Mouse (Mus musculus) hindbrain, embryonic 16.5 days (tissue): ENCODE results near the gene Ppp1r3e. TPM values are rescaled to one million over a fixed set of nuclear protein-coding genes. Genes with fewer than 3 reads are reported as not detected.

Experiments
- ATAC-seq: fragments of 200-750 bp; cut with Nextera tagmentation; 2 replicates; pipeline ENCODE4 v1.8.0; 2017; ENCODE audit warnings: moderate TSS enrichment, moderate library complexity
- H3K27ac ChIP-seq: fragments of 300-500 bp; sonication (generic); 2 replicates; pipeline ENCODE4 v1.5.1; 2014; ENCODE audit warnings: low read depth, mild to moderate bottlenecking, control low read depth, low read length, moderate library complexity
- H3K27me3 ChIP-seq: fragments of 300-500 bp; sonication (generic); replicated peaks from 2 replicates; pipeline ENCODE4 v1.6.1; 2014; ENCODE audit warnings: low read length; ENCODE audit not compliant: control insufficient read depth, insufficient read depth
- H3K36me3 ChIP-seq: fragments of 300-500 bp; sonication (generic); 2 replicates; pipeline ENCODE4 v1.6.1; 2014; ENCODE audit warnings: mild to moderate bottlenecking, low read length, moderate library complexity, mixed read lengths; ENCODE audit not compliant: control insufficient read depth, insufficient read depth
- H3K4me1 ChIP-seq: fragments of 300-500 bp; sonication (generic); 2 replicates; pipeline ENCODE4 v1.6.1; 2014; ENCODE audit warnings: low read depth, low read length; ENCODE audit not compliant: control insufficient read depth, insufficient read depth
- H3K4me2 ChIP-seq: fragments of 300-500 bp; sonication (generic); 2 replicates; pipeline ENCODE4 v1.6.1; 2014; ENCODE audit warnings: mild to moderate bottlenecking, low read length, control low read depth, moderate library complexity
- H3K4me3 ChIP-seq: fragments of 300-500 bp; sonication (generic); 2 replicates; pipeline ENCODE4 v1.5.1; 2014; ENCODE audit warnings: mild to moderate bottlenecking, low read length, control low read depth, moderate library complexity
- H3K9ac ChIP-seq: fragments of 300-500 bp; sonication (generic); 2 replicates; pipeline ENCODE4 v1.6.1; 2014; ENCODE audit warnings: low read depth, mild to moderate bottlenecking, control low read depth, low read length, moderate library complexity
- H3K9me3 ChIP-seq: fragments of 300-500 bp; sonication (generic); 2 replicates; pipeline ENCODE4 v1.6.1; 2014; ENCODE audit warnings: mild to moderate bottlenecking, low read length, moderate library complexity; ENCODE audit not compliant: control insufficient read depth
- WGBS: fragments of 180-500 bp; shearing (Covaris S2); extraction: QIAGEN DNeasy Blood & Tissue Kit; methylation state at CpG from one replicate; pipeline ENCODE4 v1.1.7; 2014; 5-methylcytosine and 5-hydroxymethylcytosine counted together
- polyA plus RNA-seq: library from polyadenylated mRNA; unstranded; fragments of >200 nt; fragmentation: Nextera tagmentation; extraction: Ambion mirVana; gene quantifications from 2 replicates; pipeline ENCODE4 v1.2.1, GENCODE M21; 2015

Gene Ppp1r3e
- polyA plus RNA-seq, 1 experiment from 2014 or later: 5.3 TPM

DNA sequence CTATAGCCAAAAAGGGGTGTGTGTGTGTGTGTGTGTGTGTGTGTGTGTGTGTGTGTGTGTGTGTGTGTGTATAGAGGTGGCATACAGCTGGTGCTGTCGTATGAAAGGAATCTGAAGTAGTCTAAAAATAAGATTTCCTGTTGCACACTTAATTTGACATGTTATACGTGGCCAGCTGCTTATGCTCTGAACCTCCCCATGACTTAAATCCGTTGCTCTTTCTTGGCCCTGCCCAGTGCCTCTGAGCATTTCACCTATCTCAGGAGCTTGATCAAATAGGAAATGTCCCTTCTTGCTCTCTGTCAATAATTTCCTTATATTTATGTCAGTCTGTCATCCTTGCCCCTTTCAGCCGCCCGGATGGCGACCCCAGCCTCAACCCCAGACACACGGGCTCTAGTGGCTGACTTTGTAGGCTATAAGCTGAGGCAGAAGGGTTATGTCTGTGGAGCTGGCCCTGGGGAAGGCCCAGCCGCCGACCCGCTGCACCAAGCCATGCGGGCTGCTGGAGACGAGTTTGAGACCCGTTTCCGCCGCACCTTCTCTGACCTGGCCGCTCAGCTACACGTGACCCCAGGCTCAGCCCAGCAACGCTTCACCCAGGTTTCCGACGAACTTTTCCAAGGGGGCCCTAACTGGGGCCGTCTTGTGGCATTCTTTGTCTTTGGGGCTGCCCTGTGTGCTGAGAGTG is 6.8 kb upstream of the Ppp1r3e start:
- ATAC-seq: no peak
- Histone ChIP-seq H3K27ac (peak overlapping the region; percentile 91), H3K4me2 (peak overlapping the region; percentile 77), H3K4me3 (peak overlapping the region; percentile 61), H3K9ac (peak overlapping the region; percentile 77), H3K36me3 (no peaks in the 10 kb centered on the region), H3K4me1 (peaks cover 21% of the 10 kb centered on the region), H3K27me3 (no peaks in the 10 kb centered on the region), H3K9me3 (no peaks in the 10 kb centered on the region)
- WGBS: 33% methylated on average over 20 of the region's 21 CpGs

DNA sequence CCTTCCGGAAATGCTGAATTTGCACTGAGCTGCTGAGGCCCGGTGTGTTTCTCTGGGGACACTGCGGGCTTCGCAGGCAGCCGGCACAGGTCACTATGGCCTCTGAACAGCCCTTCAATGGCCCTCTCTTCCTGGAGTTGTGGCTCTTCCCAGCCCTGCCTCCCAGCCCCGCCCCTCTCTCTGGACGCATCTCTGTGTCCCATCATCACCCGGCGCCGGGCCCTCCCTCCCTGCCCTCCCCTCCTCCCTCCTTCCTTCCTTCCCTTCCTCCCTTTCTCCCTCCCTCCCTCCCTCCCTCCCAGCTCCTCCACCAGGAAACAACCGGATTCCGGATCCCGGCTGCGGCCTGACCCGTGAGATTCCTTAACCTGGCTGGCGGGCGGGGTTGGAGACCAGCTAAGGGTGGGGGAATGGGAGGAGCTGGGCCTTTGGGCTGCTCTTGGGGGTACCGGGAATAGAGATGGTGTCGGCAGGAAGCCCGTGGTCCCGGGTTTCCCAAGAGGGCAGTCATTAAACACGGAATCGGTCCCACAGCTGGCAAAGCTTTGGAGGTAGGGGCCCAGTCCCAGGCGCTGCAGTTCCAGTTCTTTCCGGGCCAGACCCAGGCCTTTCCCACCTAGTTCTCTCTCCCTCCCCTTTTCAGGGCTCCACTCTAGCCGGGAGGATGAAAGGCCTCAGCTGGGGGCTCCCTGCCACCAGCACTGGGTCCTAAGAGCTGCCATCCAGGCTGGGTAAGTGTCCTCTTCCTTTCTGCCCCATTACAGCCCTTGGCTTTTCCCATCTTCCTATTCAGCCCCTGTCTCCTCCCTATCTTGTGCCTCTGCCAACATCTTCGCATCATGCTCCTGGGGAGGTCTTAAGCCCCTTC is 6.0 kb upstream of the Ppp1r3e start, which contains the start of the genes Bcl2l2 and Gm20521:
Gene Bcl2l2 (plus strand): TSS at position 224 of the 868 bp plus-strand sequence.
Gene Gm20521 (plus strand): TSS at position 288 of the 868 bp plus-strand sequence.
- ATAC-seq: peak; percentile 89
- Histone ChIP-seq H3K9me3 (no peaks in the 10 kb centered on the region), H3K4me2 (peak within 1 kb of the TSS; percentile 77), H3K4me3 (peak within 1 kb of the TSS; percentile 61), H3K27ac (peak within 1 kb of the TSS; percentile 91), H3K36me3 (no peaks in the 10 kb centered on the region), H3K9ac (peak within 1 kb of the TSS; percentile 77), H3K4me1 (peaks cover 21% of the 10 kb centered on the region), H3K27me3 (no peaks in the 10 kb centered on the region)
- whole genome bisulfite sequencing: under 1% methylated on average over 27 of the region's 27 CpGs

DNA sequence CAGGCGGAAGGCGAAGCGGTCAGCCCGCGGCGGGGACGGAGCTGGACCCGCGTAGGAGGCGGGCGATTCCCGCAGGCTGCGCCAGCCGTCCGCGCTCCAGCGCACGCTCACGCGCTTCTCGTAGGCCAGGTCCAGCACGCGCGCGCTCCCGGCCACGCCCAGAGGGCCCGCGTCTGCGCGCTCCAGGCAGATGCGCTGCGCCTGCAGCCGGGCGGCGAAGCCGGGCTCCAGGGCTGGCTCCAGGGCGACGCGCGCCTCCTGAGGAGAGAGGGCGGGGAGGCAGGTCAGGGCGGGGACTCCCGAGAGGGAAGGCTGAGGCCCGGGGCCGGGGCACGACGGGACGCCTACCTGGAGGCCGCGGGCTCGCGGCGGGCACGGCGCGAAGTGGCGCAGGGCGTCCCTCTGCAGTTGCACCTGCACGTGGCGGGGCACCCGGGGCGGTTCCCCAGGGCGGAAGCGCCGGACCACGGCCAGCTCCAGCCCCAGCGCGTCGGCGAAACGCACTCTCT is 757 bp downstream of the Ppp1r3e start:
- Histone ChIP-seq H3K4me1 (peaks cover 9% of the 10 kb centered on the region), H3K4me2 (peak overlapping the region; percentile 91), H3K9ac (peak overlapping the region; percentile 97), H3K27me3 (no peaks in the 10 kb centered on the region), H3K36me3 (no peaks in the 10 kb centered on the region), H3K9me3 (no peaks in the 10 kb centered on the region), H3K4me3 (peak overlapping the region; percentile 83), H3K27ac (peak overlapping the region; percentile 96)
- ATAC-seq: peak; percentile 89
- 0% methylated on average over 55 of the region's 72 CpGs for WGBS

DNA sequence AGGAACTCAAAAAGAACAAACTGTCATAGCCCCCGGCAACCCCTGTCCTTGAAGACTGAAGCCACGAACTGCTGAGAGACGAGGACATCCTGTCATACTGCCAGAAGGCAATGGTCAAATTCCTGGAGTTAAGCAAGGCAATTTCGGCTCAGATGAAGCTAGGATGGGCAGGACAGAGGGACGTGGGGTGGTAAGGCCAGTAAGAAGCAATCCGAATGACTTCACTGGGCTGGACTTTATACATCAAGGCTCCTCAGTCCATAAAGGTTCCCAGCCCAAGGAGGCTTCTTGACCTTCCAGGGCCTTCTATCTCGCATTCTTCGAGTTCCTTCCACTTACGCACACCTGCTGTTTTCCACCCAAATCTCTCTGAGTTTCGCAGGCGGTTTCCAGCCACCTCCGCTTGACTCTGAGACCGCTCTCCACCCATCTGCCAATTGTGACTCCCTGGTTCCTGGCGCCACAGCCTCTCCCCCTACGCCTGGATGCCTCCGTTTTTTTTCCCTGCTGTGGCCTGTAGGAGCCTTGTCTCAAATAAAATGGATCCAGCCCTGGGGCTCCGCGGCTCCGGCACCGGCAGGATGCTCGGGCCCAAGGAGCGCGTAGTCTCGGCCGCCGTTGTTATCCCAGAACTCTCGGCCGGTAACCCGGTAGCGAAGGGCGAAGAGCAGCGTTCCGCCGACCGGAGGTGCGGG is 1.4 kb downstream of the Ppp1r3e start:
- Histone ChIP-seq H3K36me3 (no peaks in the 10 kb centered on the region), H3K4me2 (peak overlapping the region; percentile 91), H3K9ac (peak overlapping the region; percentile 97), H3K4me1 (peaks cover 9% of the 10 kb centered on the region), H3K27ac (peak overlapping the region; percentile 96), H3K4me3 (peak overlapping the region; percentile 83), H3K9me3 (no peaks in the 10 kb centered on the region), H3K27me3 (no peaks in the 10 kb centered on the region)
- 2% methylated on average over 36 of the region's 36 CpGs for WGBS
- ATAC-seq: peak; percentile 56

DNA sequence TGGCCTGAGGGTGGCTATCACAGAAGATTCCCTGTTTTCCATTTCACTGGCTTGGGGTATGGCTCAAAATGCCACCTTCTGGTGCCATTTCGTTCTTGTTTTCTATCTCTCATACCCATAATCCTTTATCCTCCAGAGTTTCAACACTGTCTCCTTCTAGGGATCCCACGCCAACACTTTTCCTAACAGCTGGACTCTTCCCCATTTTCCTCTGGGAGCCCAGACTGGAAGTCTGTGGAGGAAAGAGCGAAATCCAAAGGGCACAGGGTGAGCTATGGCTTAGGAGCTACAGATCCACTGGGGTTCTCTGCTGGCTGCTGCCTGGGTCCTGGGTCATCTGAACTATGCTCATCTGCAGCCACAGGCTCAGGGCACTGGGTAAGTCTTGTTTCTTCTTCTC is 3.2 kb downstream of the Ppp1r3e start:
- peaks cover 9% of the 10 kb centered on the region for H3K4me1 ChIP-seq
- WGBS: 90% methylated on average over 3 of the region's 3 CpGs
- no peak for ATAC-seq

DNA sequence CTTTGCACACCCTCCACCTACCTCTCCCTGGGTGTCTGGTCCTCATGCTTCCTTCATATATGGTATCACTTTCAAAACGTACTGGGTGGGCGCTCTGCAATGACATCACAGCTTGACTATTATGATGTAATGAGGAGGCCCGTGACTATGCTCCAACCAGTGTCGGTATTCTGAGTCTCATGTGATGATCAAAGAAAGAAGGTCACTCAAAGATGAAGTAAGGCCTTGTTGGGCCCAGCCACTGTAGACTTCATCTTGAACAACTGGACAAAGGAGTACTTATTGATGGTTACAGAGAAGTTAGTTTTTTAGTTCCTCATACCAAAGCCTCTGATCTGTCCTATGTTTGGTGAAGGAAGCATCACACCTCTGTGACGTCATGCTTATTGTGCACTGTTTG is 6.5 kb downstream of the Ppp1r3e start, which contains the start of gene Homez:
Gene Homez (minus strand): TSS at position 101 of the 400 bp plus-strand sequence.
- H3K9ac ChIP-seq: no peak within 1 kb of the TSS
- H3K9me3 ChIP-seq: no peaks in the 10 kb centered on the region
- H3K4me1 ChIP-seq: peaks cover 6% of the 10 kb centered on the region
- H3K27me3 ChIP-seq: no peaks in the 10 kb centered on the region
- H3K4me3 ChIP-seq: no peak within 1 kb of the TSS
- WGBS: 88% methylated on average over 5 of the region's 5 CpGs
- no peaks in the 10 kb centered on the region for H3K36me3 ChIP-seq
- no peak within 1 kb of the TSS for H3K27ac ChIP-seq
- no peak for ATAC-seq
- no peak within 1 kb of the TSS for H3K4me2 ChIP-seq

More for the DNA sequence above, 3.2 kb downstream of the Ppp1r3e start:
- H3K4me2 ChIP-seq: no peak overlapping the region
- H3K9me3 ChIP-seq: no peaks in the 10 kb centered on the region
- H3K4me3 ChIP-seq: no peak overlapping the region
- no peaks in the 10 kb centered on the region for H3K36me3 ChIP-seq
- H3K9ac ChIP-seq: no peak overlapping the region
- no peaks in the 10 kb centered on the region for H3K27me3 ChIP-seq
- no peak overlapping the region for H3K27ac ChIP-seq

DNA sequence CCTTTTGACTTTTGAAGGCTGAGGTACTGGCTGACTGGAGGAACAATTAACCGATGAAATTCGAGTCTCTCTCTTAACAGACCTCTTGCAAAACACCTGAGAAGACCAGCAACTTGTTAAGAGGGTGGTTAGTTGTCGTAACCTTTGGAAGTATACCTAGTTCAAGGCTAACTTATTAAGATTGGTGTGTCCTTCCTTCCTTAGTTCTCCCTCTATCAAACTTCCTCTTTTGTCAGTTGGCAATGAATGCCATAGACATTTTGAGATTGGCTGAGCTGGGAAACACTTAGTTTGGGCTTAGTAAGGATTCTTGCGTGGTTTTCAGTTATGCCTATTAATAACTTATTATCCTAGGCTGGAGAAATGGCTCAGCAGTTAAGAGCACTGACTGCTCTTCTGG is 9.3 kb downstream of the Ppp1r3e start:
- no peaks in the 10 kb centered on the region for H3K27me3 ChIP-seq
- H3K9me3 ChIP-seq: no peaks in the 10 kb centered on the region
- H3K36me3 ChIP-seq: no peaks in the 10 kb centered on the region
- H3K27ac ChIP-seq: no peak overlapping the region
- H3K9ac ChIP-seq: no peak overlapping the region
- peaks cover 4% of the 10 kb centered on the region for H3K4me1 ChIP-seq
- no peak overlapping the region for H3K4me2 ChIP-seq
- WGBS: 92% methylated on average over 4 of the region's 4 CpGs
- no peak for ATAC-seq
- H3K4me3 ChIP-seq: no peak overlapping the region

DNA sequence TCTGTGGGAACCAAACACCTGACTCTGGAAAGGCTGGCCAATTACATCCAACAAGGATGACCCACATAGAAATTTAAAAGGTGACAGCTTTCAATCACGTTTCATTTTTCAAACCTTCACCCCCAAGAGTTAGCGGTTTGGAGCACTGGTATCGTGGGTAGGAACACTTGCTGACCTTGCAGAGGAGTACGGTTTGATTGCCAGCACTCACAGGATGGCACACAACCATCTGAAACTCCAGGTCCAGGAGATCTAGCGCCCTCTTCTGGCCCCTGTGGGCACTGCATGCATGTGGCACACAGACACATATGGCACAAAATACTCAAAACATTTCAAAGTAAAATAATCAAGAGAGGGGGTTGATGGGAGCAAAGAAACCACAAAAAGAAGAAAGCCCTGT is 10.4 kb downstream of the Ppp1r3e start:
- WGBS: 54% methylated on average over 5 of the region's 5 CpGs
- no peak overlapping the region for H3K27ac ChIP-seq
- no peak for ATAC-seq

More for the DNA sequence above, 10.4 kb downstream of the Ppp1r3e start:
- no peak overlapping the region for H3K4me2 ChIP-seq
- H3K9me3 ChIP-seq: no peaks in the 10 kb centered on the region
- no peaks in the 10 kb centered on the region for H3K36me3 ChIP-seq
- H3K9ac ChIP-seq: no peak overlapping the region
- peaks cover 4% of the 10 kb centered on the region for H3K4me1 ChIP-seq
- no peak overlapping the region for H3K4me3 ChIP-seq
- H3K27me3 ChIP-seq: no peaks in the 10 kb centered on the region
